Mouse (Mus musculus): ENCODE data around the gene Pum1.

DNA sequence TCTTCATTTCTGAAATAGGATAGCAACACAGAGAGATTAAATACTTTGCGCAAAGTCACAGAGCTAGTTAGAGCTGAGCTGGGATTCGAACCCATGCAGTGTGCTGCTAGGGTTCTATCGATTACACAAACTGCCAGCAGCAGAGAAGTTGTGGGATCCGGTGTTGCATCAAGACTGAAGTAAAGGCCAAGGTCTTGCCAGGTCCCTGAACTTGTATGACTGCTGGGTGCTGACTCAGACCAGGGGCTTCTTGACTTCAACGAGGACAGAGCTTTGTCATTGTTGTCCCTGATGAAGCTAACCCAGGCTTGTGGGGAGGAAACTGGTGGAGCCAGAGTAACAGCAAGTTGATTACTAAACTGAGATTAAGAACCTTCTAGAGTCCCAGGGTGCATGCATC is 138.1 kb downstream of the Pum1 start:
- no peak for TF ChIP-seq CTCF (IDR thresholded peaks at IDR 0.05; ENCODE audit: extremely low read depth, insufficient read depth, low read length)
- TF ChIP-seq POLR2A (IDR thresholded peaks at IDR 0.05; ENCODE audit: extremely low read depth, insufficient read depth, low read length) = no peak
